Mouse (Mus musculus): ENCODE data around the gene Ccdc88c. TPM values are rescaled to one million over a fixed set of nuclear protein-coding genes. Genes with fewer than 3 reads are reported as not detected.

The Ccdc88c gene
- polyA plus RNA-seq, 1 experiment, result 18.0 TPM

GRCm38 (mm10) chr12:100895504-100895903 lies 133.4 kb downstream of the Ccdc88c start:
- TF ChIP-seq REST (IDR thresholded peaks at IDR 0.05; ENCODE audit: insufficient read depth, insufficient read length) (no peak), E2F4 (IDR thresholded peaks at IDR 0.05; ENCODE audit: insufficient read depth) (no peak), MAX (IDR thresholded peaks at IDR 0.05; ENCODE audit: low read depth) (no peak), USF1 (IDR thresholded peaks at IDR 0.05; ENCODE audit: low read depth) (no peak), MYOD1 (IDR thresholded peaks at IDR 0.05; ENCODE audit: control insufficient read depth in 1 of 3, insufficient read length in 2 of 3, low read depth in 2 of 3) (no peak), CEBPB (IDR thresholded peaks at IDR 0.05; ENCODE audit: insufficient read depth, poor library complexity, severe bottlenecking) (no peak), POLR2A (IDR thresholded peaks at IDR 0.05; ENCODE audit: insufficient read length, low read depth) (no peak), SRF (IDR thresholded peaks at IDR 0.05; ENCODE audit: control insufficient read depth, insufficient read length, low read depth) (no peak)
- Histone ChIP-seq H3K27me3 (ENCODE audit: control insufficient read depth, insufficient read depth, insufficient read length) (peaks cover 24% of the 10 kb centered on the region), H3K79me2 (ENCODE audit: control insufficient read depth, insufficient read depth) (no peaks in the 10 kb centered on the region), H3K36me3 (ENCODE audit: control insufficient read depth, insufficient read depth) (no peaks in the 10 kb centered on the region), H3K4me3 (no peak overlapping the region), H3K4me2 (ENCODE audit: low read depth) (no peak overlapping the region), H3ac (ENCODE audit: control insufficient read depth, insufficient read length) (no peak overlapping the region)

DNA sequence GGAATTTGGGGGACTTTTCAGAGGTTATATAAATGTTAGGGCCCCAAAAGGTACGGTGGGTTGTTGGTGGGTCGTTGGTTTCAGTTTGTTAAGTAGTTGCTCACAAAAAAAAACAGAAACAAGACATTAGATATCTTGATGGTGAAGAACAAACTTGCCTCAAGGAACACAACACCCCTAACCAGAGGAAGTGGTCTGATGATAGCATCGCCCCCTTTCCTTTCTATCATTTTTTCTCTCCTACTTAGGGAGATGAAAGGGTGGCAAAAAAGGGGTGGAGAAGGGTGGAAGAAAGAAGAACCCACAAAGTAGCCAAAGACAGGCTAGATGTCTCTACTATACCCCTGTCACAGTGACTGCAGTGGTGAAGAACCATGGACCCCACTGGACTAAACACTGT lies 138.3 kb downstream of the Ccdc88c start:
- H3ac ChIP-seq (ENCODE audit: control insufficient read depth, insufficient read length), result no peak overlapping the region
- no peaks in the 10 kb centered on the region for H3K79me2 ChIP-seq (ENCODE audit: control insufficient read depth, insufficient read depth)
- H3K4me3 ChIP-seq, result no peak overlapping the region
- TF ChIP-seq POLR2AphosphoS2 (IDR thresholded peaks at IDR 0.05; ENCODE audit: insufficient read length, low read depth) (no peak), TCF3 (IDR thresholded peaks at IDR 0.05; ENCODE audit: insufficient read length, low read depth) (no peak)
- H3K36me3 ChIP-seq (ENCODE audit: control insufficient read depth, insufficient read depth), result no peaks in the 10 kb centered on the region
- H3K27me3 ChIP-seq (ENCODE audit: control insufficient read depth, insufficient read depth, insufficient read length), result peaks cover 18% of the 10 kb centered on the region
- no peak overlapping the region for H3K4me2 ChIP-seq (ENCODE audit: low read depth)

DNA sequence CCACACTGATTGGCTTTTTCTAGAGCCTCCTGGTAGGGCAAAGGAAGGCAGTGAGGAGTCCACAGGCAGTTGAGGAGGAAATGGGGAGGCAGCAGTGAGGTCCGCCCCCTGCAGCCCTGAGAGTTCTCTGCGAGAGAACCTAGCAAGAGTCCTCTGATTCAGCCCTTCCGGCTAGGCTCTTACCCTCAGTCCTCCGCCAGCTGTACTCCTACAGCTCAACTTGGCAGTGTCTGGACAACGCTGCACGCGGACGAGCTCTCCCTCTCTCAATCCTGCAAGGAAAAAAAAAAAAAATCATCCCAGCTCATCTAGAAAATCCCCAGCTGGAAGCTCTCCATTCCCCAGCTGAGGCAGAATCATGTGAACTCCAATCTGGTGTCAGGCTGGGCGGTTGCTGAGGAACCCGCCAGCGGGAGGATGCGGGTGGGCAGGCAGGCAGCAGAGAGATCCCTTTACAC lies 141.0 kb downstream of the Ccdc88c start:
- no peak overlapping the region for H3ac ChIP-seq (ENCODE audit: control insufficient read depth, insufficient read length)
- no peak overlapping the region for H3K4me2 ChIP-seq (ENCODE audit: low read depth)
- H3K4me3 ChIP-seq, result no peak overlapping the region
- H3K27me3 ChIP-seq (ENCODE audit: control insufficient read depth, insufficient read depth, insufficient read length), result peaks cover 18% of the 10 kb centered on the region
- no peaks in the 10 kb centered on the region for H3K79me2 ChIP-seq (ENCODE audit: control insufficient read depth, insufficient read depth)
- H3K36me3 ChIP-seq (ENCODE audit: control insufficient read depth, insufficient read depth), result no peaks in the 10 kb centered on the region
- no peak for TF ChIP-seq MAX (IDR thresholded peaks at IDR 0.05; ENCODE audit: low read depth)
- no peak for TF ChIP-seq TCF3 (IDR thresholded peaks at IDR 0.05; ENCODE audit: insufficient read length, low read depth)
- TF ChIP-seq MYOD1 (IDR thresholded peaks at IDR 0.05; ENCODE audit: control insufficient read depth in 1 of 3, insufficient read length in 2 of 3, low read depth in 2 of 3), result no peak
- TF ChIP-seq TCF12 (IDR thresholded peaks at IDR 0.05; ENCODE audit: insufficient read depth, poor library complexity, severe bottlenecking), result no peak
- TF ChIP-seq MYOG (IDR thresholded peaks at IDR 0.05; ENCODE audit: control insufficient read depth in 1 of 3, insufficient read depth in 1 of 3, insufficient read length in 2 of 3, low read depth in 2 of 3), result no peak
- no peak for TF ChIP-seq E2F4 (IDR thresholded peaks at IDR 0.05; ENCODE audit: insufficient read depth)
- TF ChIP-seq POLR2AphosphoS2 (IDR thresholded peaks at IDR 0.05; ENCODE audit: insufficient read length, low read depth), result no peak
- no peak for TF ChIP-seq POLR2A (IDR thresholded peaks at IDR 0.05; ENCODE audit: insufficient read length, low read depth)
- no peak for TF ChIP-seq CEBPB (IDR thresholded peaks at IDR 0.05; ENCODE audit: insufficient read depth, poor library complexity, severe bottlenecking)
- TF ChIP-seq SRF (IDR thresholded peaks at IDR 0.05; ENCODE audit: control insufficient read depth, insufficient read length, low read depth), result no peak
- TF ChIP-seq USF1 (IDR thresholded peaks at IDR 0.05; ENCODE audit: low read depth), result no peak
- TF ChIP-seq REST (IDR thresholded peaks at IDR 0.05; ENCODE audit: insufficient read depth, insufficient read length), result no peak

DNA sequence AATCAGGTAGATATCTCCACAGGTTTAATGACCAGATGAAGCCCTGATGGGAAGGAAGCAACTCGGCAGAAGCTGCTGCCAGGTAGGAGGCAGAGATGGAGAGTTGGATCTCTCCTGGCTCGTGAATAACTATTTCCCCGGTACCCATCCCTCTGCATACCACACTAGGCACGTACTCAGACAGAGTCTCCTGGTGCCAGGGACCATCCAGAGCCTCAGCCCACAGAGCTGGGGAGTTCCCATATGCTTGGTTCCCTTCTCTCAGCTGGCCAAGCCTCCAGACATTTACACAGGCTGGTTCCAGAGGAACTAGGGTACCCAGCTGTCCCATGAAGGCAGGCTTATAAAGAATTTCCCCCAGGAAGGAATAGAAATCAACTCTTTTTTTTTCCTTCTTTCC lies 142.0 kb downstream of the Ccdc88c start:
- no peaks in the 10 kb centered on the region for H3K79me2 ChIP-seq (ENCODE audit: control insufficient read depth, insufficient read depth)
- no peak for TF ChIP-seq POLR2AphosphoS2 (IDR thresholded peaks at IDR 0.05; ENCODE audit: insufficient read length, low read depth)
- TF ChIP-seq TCF3 (IDR thresholded peaks at IDR 0.05; ENCODE audit: insufficient read length, low read depth), result no peak
- TF ChIP-seq SRF (IDR thresholded peaks at IDR 0.05; ENCODE audit: control insufficient read depth, insufficient read length, low read depth), result no peak
- TF ChIP-seq MYOG (IDR thresholded peaks at IDR 0.05; ENCODE audit: control insufficient read depth in 1 of 3, insufficient read depth in 1 of 3, insufficient read length in 2 of 3, low read depth in 2 of 3), result no peak
- no peak for TF ChIP-seq USF1 (IDR thresholded peaks at IDR 0.05; ENCODE audit: low read depth)
- no peak for TF ChIP-seq CEBPB (IDR thresholded peaks at IDR 0.05; ENCODE audit: insufficient read depth, poor library complexity, severe bottlenecking)
- no peak for TF ChIP-seq POLR2A (IDR thresholded peaks at IDR 0.05; ENCODE audit: insufficient read length, low read depth)
- TF ChIP-seq TCF12 (IDR thresholded peaks at IDR 0.05; ENCODE audit: insufficient read depth, poor library complexity, severe bottlenecking), result no peak
- no peak for TF ChIP-seq REST (IDR thresholded peaks at IDR 0.05; ENCODE audit: insufficient read depth, insufficient read length)
- no peak for TF ChIP-seq MYOD1 (IDR thresholded peaks at IDR 0.05; ENCODE audit: control insufficient read depth in 1 of 3, insufficient read length in 2 of 3, low read depth in 2 of 3)
- TF ChIP-seq E2F4 (IDR thresholded peaks at IDR 0.05; ENCODE audit: insufficient read depth), result no peak
- no peak for TF ChIP-seq MAX (IDR thresholded peaks at IDR 0.05; ENCODE audit: low read depth)

GRCm38 (mm10) chr12:100885585-100885984 lies 143.3 kb downstream of the Ccdc88c start:
- Histone ChIP-seq H3K27me3 (ENCODE audit: control insufficient read depth, insufficient read depth, insufficient read length) (peaks cover 18% of the 10 kb centered on the region), H3K36me3 (ENCODE audit: control insufficient read depth, insufficient read depth) (no peaks in the 10 kb centered on the region), H3K4me3 (no peak overlapping the region), H3K79me2 (ENCODE audit: control insufficient read depth, insufficient read depth) (no peaks in the 10 kb centered on the region), H3ac (ENCODE audit: control insufficient read depth, insufficient read length) (no peak overlapping the region), H3K4me2 (ENCODE audit: low read depth) (no peak overlapping the region)
- TF ChIP-seq TCF3 (IDR thresholded peaks at IDR 0.05; ENCODE audit: insufficient read length, low read depth) (no peak), SRF (IDR thresholded peaks at IDR 0.05; ENCODE audit: control insufficient read depth, insufficient read length, low read depth) (no peak), USF1 (IDR thresholded peaks at IDR 0.05; ENCODE audit: low read depth) (no peak), MYOG (IDR thresholded peaks at IDR 0.05; ENCODE audit: control insufficient read depth in 1 of 3, insufficient read depth in 1 of 3, insufficient read length in 2 of 3, low read depth in 2 of 3) (no peak), REST (IDR thresholded peaks at IDR 0.05; ENCODE audit: insufficient read depth, insufficient read length) (no peak), MAX (IDR thresholded peaks at IDR 0.05; ENCODE audit: low read depth) (no peak)

More for the DNA sequence above, 142.0 kb downstream of the Ccdc88c start:
- no peak overlapping the region for H3ac ChIP-seq (ENCODE audit: control insufficient read depth, insufficient read length)
- H3K4me3 ChIP-seq, result no peak overlapping the region
- peaks cover 18% of the 10 kb centered on the region for H3K27me3 ChIP-seq (ENCODE audit: control insufficient read depth, insufficient read depth, insufficient read length)
- no peaks in the 10 kb centered on the region for H3K36me3 ChIP-seq (ENCODE audit: control insufficient read depth, insufficient read depth)
- H3K4me2 ChIP-seq (ENCODE audit: low read depth), result no peak overlapping the region
